Mouse (Mus musculus): ENCODE results near the gene Mst1r. TPM values are rescaled to one million over a fixed set of nuclear protein-coding genes. Genes with fewer than 3 reads are reported as not detected.

The Mst1r gene
- polyA plus RNA-seq (2012; rRNA removed): 4.4 and 5.7 TPM in 2 replicates

GRCm38 (mm10) chr9:107906252-107906966, at the start of gene Mst1r:
Gene Mst1r (plus strand): TSS chr9:107906873.

GRCm38 (mm10) chr9:107873137-107873536, 33.5 kb upstream of the Mst1r start, which contains the start of gene Rbm6:
Gene Rbm6 (minus strand): TSS chr9:107873237.

GRCm38 (mm10) chr9:107887804-107888266, 18.8 kb upstream of the Mst1r start, which contains the start of gene Mon1a:
Gene Mon1a (plus strand): TSS chr9:107888151.

GRCm38 (mm10) chr9:107928169-107928568, 21.5 kb downstream of the Mst1r start, which contains the start of gene Actl11:
Gene Actl11 (plus strand): TSS chr9:107928469.

GRCm38 (mm10) chr9:107935374-107935773, 28.7 kb downstream of the Mst1r start, which contains the start of gene Camkv:
Gene Camkv (plus strand): TSS chr9:107935674.

GRCm38 (mm10) chr9:107949922-107950235, 43.2 kb downstream of the Mst1r start, which contains the start of gene Traip:
Gene Traip (plus strand): TSS chr9:107950136.

Other genes starting within 250 kb of the Mst1r start
- 87.6 and 91.9 TPM in 2 replicates for gene Slc38a3, start 237.3 kb upstream of the Mst1r start, polyA plus RNA-seq (2012; rRNA removed)
- gene Gnat1, start 227.2 kb upstream of the Mst1r start, polyA plus RNA-seq (2012; rRNA removed): 0.39 and 0.48 TPM in 2 replicates
- 109 and 131 TPM in 2 replicates for gene Sema3f, start 196.4 kb upstream of the Mst1r start, polyA plus RNA-seq (2012; rRNA removed)
- gene Rbm5, start 135.9 kb upstream of the Mst1r start, polyA plus RNA-seq (2012; rRNA removed): 193 and 212 TPM in 2 replicates
- 84.9 and 89.6 TPM in 2 replicates for gene Rbm6, start 33.6 kb upstream of the Mst1r start, polyA plus RNA-seq (2012; rRNA removed)
- 27.4 and 28.6 TPM in 2 replicates for gene Mon1a, start 18.7 kb upstream of the Mst1r start, polyA plus RNA-seq (2012; rRNA removed)
- not detected in 2 replicates for gene Actl11, start 21.6 kb downstream of the Mst1r start, polyA plus RNA-seq (2012; rRNA removed)
- 249 and 282 TPM in 2 replicates for gene Camkv, start 28.8 kb downstream of the Mst1r start, polyA plus RNA-seq (2012; rRNA removed)
- gene Traip, start 43.3 kb downstream of the Mst1r start, polyA plus RNA-seq (2012; rRNA removed): 11.2 and 13.3 TPM in 2 replicates
- gene Uba7, start 68.6 kb downstream of the Mst1r start, polyA plus RNA-seq (2012; rRNA removed): 6.6 and 9.3 TPM in 2 replicates
- 0.71 and 0.83 TPM in 2 replicates for gene Gm20661, start 76.2 kb downstream of the Mst1r start, polyA plus RNA-seq (2012; rRNA removed)
- 11.5 and 14.8 TPM in 2 replicates for gene Inka1, start 79.0 kb downstream of the Mst1r start, polyA plus RNA-seq (2012; rRNA removed)
- gene Cdhr4, start 85.6 kb downstream of the Mst1r start, polyA plus RNA-seq (2012; rRNA removed): 2.4 and 4.6 TPM in 2 replicates
- gene Gm20662, start 89.5 kb downstream of the Mst1r start, polyA plus RNA-seq (2012; rRNA removed): 2.7 and 3.6 TPM in 2 replicates
- gene Ip6k1, start 95.6 kb downstream of the Mst1r start, polyA plus RNA-seq (2012; rRNA removed): 145 and 151 TPM in 2 replicates
- gene Gmppb, start 142.4 kb downstream of the Mst1r start, polyA plus RNA-seq (2012; rRNA removed): 13.7 and 14.8 TPM in 2 replicates
- 1.8 and 2.4 TPM in 2 replicates for gene Amigo3, start 146.3 kb downstream of the Mst1r start, polyA plus RNA-seq (2012; rRNA removed)
- gene Mst1, start 173.6 kb downstream of the Mst1r start, polyA plus RNA-seq (2012; rRNA removed): 0.08 TPM in 1 of 2 replicates, not detected in the other
- 69.5 and 73.6 TPM in 2 replicates for gene Rnf123, start 176.5 kb downstream of the Mst1r start, polyA plus RNA-seq (2012; rRNA removed)
- 47.2 and 50.7 TPM in 2 replicates for gene Apeh, start 187.7 kb downstream of the Mst1r start, polyA plus RNA-seq (2012; rRNA removed)